Mouse (Mus musculus) cerebellum, adult 2 months (tissue): ENCODE measurements around the gene Foxp1. TPM values are rescaled to one million over a fixed set of nuclear protein-coding genes. Genes with fewer than 3 reads are reported as not detected.

ENCODE experiments used
- DNase-seq, 2 experiments: peaks; one replicate each; pipeline ENCODE4 v3.0.0; 2021
- H3K27ac ChIP-seq: fragments of 200-500 bp; 2 replicates; pipeline ENCODE4 v1.5.1; 2012; ENCODE audit warnings: low read length, control low read depth, inconsistent platforms; ENCODE audit not compliant: insufficient read depth
- H3K27me3 ChIP-seq: fragments of 200-500 bp; 2 replicates; pipeline ENCODE4 v1.6.1; 2012; ENCODE audit warnings: inconsistent platforms, mild to moderate bottlenecking, low read length, moderate library complexity; ENCODE audit not compliant: control insufficient read depth, insufficient read depth
- H3K4me1 ChIP-seq: fragments of 200-500 bp; 2 replicates; pipeline ENCODE4 v1.6.1; 2011; ENCODE audit warnings: low read length; ENCODE audit not compliant: control insufficient read depth, insufficient read depth
- H3K4me3 ChIP-seq: fragments of 200-500 bp; replicated peaks from 2 replicates; pipeline ENCODE3; 2011; ENCODE audit warnings: mild to moderate bottlenecking, low read depth, low read length, control low read depth; ENCODE audit not compliant: insufficient read depth
- CTCF ChIP-seq: fragments of 200-500 bp; IDR thresholded peaks from 2 replicates; pipeline ENCODE4 v1.5.1; 2011; ENCODE audit warnings: low read depth, mild to moderate bottlenecking, control low read depth, low read length, moderate library complexity, borderline replicate concordance; ENCODE audit not compliant: insufficient read depth
- POLR2A ChIP-seq: fragments of 200-500 bp; IDR thresholded peaks from 2 replicates; pipeline ENCODE4 v1.6.1; 2011; ENCODE audit warnings: low read length, control low read depth, borderline replicate concordance; ENCODE audit not compliant: insufficient read depth
- WGBS: fragments of 180-500 bp; shearing (Covaris S2); methylation state at CpG from one replicate; pipeline ENCODE4 v1.1.7; 2018; 5-methylcytosine and 5-hydroxymethylcytosine counted together
- polyA plus RNA-seq: library from polyadenylated mRNA; depleted of rRNA; stranded (reverse); fragments of >200 nt; gene quantifications from 2 replicates; pipeline ENCODE4 v1.2.3, GENCODE M21; 2012

Foxp1 gene
- polyA plus RNA-seq, 1 experiment = 21.0 TPM

DNA sequence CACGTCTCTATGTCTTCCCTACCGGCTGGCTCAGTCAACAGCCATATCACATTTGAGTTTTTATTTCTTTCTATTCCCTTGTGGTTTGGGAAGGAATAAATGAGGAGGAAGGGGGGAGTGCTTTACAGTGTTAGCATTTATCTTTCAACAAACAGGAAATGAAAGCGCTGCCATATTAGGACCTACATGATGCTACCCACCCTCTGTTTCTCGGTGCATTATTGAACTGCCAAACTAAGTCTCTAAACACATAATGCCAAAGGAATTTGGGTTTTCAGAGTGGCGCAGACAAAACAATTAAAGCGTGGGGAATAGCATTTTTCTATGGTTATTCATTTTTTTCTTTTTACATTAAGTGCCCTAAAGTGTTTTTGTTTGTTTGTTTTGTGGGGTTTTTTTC is 566.8 kb downstream of the Foxp1 start:
- no peak overlapping the region for H3K27ac ChIP-seq
- H3K4me1 ChIP-seq = no peaks in the 10 kb centered on the region
- no peak for DNase-seq
- H3K4me3 ChIP-seq = no peak overlapping the region
- H3K27me3 ChIP-seq = no peaks in the 10 kb centered on the region
- TF ChIP-seq CTCF = no peak
- 77% methylated on average over 6 of the region's 6 CpGs for WGBS

DNA sequence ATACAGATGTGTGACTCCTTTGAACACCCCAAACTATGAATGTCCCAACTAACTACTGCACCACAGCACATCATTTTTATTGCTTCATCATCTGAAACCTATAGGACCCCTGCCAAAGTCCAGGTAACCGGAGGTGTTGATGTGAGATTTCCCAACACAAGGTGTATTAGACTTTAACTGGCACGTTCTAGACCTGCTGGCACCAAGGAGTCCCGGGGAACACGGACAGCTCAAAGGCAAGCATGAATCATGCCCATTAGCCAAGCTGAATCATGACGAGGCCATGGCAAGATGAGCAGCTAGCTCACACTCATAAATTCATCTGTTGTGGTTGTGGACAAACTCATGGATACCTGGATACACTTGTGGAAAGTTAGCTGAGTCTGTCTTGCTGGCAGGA is 568.1 kb downstream of the Foxp1 start:
- H3K4me1 ChIP-seq = no peaks in the 10 kb centered on the region
- DNase-seq = no peak
- no peaks in the 10 kb centered on the region for H3K27me3 ChIP-seq
- TF ChIP-seq CTCF (no peak), POLR2A (no peak)
- WGBS = 91% methylated on average over 5 of the region's 5 CpGs
- no peak overlapping the region for H3K4me3 ChIP-seq
- no peak overlapping the region for H3K27ac ChIP-seq

DNA sequence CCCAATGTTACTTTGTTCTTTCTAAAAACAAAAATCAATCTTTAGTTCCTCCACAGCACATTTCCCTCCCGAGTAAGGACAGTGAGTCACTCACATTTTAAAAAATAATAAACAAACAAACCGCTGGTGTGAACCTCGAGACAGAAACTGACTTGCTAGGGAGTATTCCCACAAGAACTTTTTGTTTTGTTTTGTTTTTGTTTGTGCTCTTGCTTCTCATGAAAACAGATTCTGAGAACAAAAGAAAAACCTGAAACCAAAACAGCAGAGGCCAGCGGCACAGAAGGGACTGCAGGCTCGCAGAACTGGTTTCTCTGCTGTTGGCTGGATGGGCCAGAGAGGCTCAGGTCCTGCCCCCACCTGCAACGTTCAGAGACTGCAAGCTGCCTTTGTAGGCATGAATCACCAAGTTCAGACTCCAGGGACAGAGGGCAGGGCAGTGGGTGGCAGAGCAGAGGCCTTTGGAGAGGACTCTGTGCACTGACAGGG is 572.8 kb downstream of the Foxp1 start:
- Histone ChIP-seq H3K4me1 (no peaks in the 10 kb centered on the region), H3K27ac (no peak overlapping the region), H3K4me3 (no peak overlapping the region), H3K27me3 (no peaks in the 10 kb centered on the region)
- WGBS = 59% methylated on average over 6 of the region's 6 CpGs
- TF ChIP-seq POLR2A = no peak
- no peak for TF ChIP-seq CTCF
- no peak for DNase-seq

DNA sequence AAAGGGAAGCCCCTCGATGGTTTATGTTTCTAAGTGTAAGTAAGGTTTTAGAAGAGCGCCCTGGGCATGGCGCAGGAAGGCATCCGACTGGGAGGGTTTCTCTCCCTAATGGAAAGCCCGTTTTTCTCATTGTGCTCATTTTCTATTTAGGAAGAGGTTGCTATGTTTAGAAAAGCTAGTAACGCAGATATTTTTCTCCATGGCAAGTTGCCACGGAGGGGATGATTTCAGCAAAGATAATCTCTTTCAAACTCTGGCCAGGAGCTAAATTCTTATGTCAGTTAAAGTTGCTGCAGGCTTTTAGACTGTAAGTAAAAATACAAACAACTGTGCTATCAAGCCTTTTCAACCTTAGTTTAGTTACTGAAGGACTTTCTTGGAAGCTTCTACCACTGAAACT is 573.2 kb downstream of the Foxp1 start:
- TF ChIP-seq CTCF = no peak
- TF ChIP-seq POLR2A = no peak
- H3K4me3 ChIP-seq = no peak overlapping the region
- H3K27ac ChIP-seq = no peak overlapping the region
- WGBS = 69% methylated on average over 7 of the region's 7 CpGs
- H3K27me3 ChIP-seq = no peaks in the 10 kb centered on the region
- no peak for DNase-seq
- no peaks in the 10 kb centered on the region for H3K4me1 ChIP-seq

DNA sequence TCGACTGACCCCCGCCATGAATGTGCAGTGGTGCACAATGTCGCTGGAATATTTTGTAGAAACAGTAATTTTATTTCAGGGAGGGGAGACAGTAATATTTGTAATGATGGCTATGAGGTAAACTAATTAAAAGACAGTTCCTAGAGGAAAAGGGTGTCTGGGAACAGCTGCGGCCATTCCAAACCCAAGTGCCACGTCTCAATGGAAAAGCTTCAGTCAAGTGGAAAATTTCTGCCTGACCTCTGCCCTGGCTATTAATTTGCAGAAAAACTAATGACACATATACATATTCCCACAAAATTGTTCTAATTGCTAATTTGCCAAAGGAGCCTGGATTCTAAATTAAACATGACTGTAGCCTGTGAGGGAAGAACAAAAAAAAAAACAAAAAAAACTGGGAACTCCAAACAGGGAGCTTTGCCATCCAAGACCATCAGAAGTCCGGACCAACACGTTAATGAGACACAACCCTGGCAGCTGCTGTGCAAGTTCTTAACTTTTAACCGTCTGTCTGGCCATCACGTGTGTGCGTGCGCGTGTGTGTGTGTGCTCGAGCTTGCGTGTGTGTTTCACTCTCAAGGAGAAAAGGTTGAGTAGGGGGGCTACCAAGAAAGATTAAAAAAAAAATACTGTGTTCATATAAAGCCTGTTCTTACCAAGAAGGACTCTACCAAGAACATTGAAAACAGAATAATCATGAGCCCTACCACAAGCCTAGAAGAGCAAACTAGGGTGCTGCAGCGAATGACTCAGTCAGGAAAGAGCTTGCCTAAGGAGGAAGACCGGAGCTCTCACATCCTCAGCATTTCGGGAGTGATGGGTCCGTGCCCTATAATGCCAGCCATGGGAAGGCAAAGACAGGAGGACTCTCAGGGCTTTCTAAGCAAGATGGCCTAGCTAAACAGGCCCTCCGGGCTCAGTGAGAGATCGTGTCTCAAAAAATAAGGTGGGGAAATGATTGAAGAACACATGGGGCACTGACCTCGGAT is 574.1 kb downstream of the Foxp1 start:
- Histone ChIP-seq H3K4me3 (no peak overlapping the region), H3K4me1 (no peaks in the 10 kb centered on the region), H3K27me3 (no peaks in the 10 kb centered on the region), H3K27ac (no peak overlapping the region)
- TF ChIP-seq CTCF = no peak
- TF ChIP-seq POLR2A = no peak
- no peak for DNase-seq
- 80% methylated on average over 21 of the region's 21 CpGs for WGBS

DNA sequence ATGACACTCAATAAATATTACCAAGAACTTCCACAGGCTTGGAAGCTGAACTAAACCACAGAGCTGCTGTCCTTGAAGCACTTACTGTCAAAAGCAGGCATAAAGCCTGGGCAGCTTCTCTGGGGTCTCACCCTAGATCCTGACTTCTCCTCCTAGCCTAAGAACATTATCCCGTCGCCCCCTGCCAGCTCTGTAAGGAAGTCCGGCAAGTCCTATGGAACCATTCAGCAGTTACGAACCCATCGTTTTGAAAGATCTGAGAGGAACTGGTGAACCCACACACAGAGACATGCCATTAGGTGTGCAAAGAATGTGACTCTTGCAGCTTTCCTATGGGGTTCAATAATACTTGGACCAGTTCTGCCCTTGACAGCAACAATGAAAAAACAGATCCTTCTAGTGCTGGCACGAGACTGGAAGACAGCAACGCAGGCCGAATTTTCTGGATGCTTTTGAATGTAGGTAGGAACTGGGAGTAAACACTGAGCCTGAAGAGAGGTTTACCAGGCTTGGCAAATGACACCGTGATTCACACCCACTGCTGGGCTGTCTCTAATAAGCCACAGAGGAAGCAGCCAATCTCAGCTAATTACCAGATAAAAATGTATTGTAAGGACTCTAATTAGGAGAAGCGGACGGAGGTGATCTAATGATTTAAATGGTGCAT is 574.9 kb downstream of the Foxp1 start:
- Histone ChIP-seq H3K27me3 (no peaks in the 10 kb centered on the region), H3K4me1 (no peaks in the 10 kb centered on the region), H3K27ac (no peak overlapping the region), H3K4me3 (no peak overlapping the region)
- WGBS = 50% methylated on average over 11 of the region's 11 CpGs
- no peak for DNase-seq
- no peak for TF ChIP-seq CTCF
- no peak for TF ChIP-seq POLR2A

DNA sequence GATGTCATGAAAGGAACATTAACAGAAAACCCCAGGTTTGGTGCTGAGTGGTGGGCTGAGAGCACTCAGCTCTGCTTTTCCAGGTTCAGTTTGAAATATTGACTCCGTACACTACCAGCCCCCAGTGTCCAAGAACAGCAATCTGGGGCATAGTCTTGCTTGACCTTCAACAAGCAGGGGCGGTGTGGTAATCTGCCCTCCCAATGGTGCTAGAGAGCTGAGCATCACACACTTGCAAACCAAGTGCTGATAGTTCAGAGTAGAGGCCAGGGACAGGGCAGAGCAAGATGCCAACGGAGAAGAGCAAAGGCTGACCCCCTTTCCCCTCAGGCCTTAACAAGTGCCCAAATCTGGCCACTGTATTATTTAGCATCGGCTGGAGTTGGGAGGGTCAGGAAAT is 575.8 kb downstream of the Foxp1 start:
- no peaks in the 10 kb centered on the region for H3K4me1 ChIP-seq
- no peak overlapping the region for H3K27ac ChIP-seq
- H3K4me3 ChIP-seq = no peak overlapping the region
- WGBS = 95% methylated on average over 4 of the region's 4 CpGs
- no peak for DNase-seq
- H3K27me3 ChIP-seq = no peaks in the 10 kb centered on the region
- TF ChIP-seq CTCF (no peak), POLR2A (no peak)
